Mouse (Mus musculus): Measurements from ENCODE around the gene Zbtb32. TPM values are rescaled to one million over a fixed set of nuclear protein-coding genes. Genes with fewer than 3 reads are reported as not detected.

The Zbtb32 gene
- total RNA-seq, 2 experiments from 2014 or later: not detected

DNA sequence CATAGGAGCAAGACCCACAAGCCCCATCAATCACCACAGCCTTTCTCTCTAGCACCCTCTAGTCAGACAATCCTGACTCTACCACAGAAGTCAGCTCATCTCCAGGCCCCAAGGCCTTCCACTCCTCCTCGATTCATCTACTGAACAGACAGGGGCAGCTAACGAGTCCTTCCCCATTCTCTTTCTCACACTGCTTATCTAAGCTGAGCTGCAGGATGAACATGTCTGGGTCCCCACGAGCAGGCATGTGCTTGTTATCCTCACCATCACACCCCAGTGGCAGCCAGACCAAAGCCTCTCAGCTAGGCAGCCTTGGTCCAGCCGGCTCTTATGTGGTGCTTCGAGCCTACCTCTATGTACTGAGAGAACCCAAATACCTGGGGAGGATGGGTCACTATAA, 26.3 kb downstream of the Zbtb32 start:
- no peak for DNase-seq (ENCODE audit: low spot score)

DNA sequence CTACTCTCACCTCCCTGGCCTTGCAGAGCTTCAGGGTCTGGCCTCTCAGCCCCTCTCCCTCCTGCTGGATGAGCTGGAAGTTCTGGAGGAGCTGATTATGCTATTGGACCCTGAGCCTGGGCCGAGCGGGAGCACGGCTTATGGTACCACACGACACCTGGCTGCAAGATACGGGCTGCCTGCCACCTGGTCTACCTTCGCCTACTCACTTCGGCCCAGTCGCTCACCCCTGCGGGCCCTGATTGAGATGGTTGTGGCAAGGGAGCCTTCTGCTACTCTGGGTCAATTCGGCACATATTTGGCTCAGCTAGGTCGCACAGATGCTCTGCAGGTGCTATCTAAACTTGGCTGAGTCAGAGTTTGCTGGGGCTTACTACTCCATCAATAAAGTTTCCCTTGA, 31.2 kb downstream of the Zbtb32 start:
- DNase-seq (ENCODE audit: low spot score): no peak

DNA sequence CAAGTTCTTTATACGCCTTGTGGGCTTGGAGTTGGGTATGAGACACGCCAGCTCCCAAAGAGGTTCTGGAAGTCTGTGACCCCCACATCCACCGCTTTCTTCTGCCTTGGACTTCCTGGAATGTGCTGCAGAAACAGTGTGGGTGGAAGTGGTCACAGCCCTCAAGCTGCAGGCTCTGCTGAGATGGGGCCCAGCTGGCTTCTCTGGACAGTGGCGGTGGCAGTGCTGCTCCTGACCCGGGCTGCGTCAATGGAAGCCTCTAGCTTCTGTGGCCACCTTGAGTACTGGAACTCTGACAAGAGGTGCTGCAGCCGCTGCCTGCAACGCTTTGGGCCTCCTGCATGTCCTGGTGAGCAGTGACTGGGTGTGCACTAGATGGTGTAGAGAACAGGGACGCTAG, 32.7 kb downstream of the Zbtb32 start:
- no peak for DNase-seq (ENCODE audit: low spot score)

DNA sequence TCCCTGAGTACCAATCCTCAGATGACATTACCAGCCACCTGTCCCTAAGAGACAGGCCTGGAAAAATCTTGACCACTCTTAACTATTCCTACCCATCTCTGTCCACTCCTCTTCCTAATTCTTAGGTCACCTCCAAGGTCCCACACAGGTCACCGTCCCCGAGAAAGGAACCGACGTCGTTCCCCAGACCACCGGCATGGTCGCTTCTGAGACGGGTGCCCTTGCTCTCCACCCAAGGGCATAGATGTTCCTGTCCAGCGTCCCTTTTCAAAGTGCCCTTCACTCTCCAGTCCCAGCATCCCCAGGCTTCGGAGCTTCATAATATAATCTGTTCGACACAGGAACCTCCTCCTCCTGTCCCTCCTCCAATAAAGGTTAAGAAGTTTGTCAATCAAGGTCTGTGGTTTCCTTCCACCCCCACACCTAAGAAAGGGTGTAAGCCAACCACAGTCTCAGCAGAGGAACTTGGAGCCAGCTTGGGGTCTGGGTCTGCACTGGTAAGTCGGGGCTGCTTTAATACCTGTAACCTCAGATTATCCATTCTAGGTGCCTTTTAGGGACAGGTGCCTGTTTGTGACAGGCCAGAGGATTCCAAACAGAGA, 33.6 kb downstream of the Zbtb32 start, which contains the start of gene Igflr1:
Gene Igflr1, plus strand, starts transcription at position 458 of the 602 bp plus-strand sequence.
- DNase-seq (ENCODE audit: low spot score): no peak

DNA sequence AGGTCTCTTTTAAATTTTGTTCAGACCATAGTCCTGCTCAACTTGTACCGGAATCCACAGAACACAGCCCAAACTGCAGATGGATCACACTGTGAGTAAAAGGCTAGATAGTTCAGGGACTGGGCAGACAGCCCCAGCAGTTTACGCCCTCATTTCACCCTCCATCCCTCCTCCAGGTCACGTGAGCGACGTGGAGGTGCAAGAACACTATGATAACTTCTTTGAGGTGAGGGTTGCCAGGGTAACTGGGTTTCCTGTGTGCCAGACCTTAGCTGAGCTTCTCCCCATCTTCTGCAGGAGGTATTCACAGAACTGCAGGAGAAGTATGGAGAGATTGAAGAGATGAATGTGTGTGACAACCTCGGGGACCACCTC, 34.8 kb downstream of the Zbtb32 start:
- DNase-seq (ENCODE audit: low spot score): no peak

DNA sequence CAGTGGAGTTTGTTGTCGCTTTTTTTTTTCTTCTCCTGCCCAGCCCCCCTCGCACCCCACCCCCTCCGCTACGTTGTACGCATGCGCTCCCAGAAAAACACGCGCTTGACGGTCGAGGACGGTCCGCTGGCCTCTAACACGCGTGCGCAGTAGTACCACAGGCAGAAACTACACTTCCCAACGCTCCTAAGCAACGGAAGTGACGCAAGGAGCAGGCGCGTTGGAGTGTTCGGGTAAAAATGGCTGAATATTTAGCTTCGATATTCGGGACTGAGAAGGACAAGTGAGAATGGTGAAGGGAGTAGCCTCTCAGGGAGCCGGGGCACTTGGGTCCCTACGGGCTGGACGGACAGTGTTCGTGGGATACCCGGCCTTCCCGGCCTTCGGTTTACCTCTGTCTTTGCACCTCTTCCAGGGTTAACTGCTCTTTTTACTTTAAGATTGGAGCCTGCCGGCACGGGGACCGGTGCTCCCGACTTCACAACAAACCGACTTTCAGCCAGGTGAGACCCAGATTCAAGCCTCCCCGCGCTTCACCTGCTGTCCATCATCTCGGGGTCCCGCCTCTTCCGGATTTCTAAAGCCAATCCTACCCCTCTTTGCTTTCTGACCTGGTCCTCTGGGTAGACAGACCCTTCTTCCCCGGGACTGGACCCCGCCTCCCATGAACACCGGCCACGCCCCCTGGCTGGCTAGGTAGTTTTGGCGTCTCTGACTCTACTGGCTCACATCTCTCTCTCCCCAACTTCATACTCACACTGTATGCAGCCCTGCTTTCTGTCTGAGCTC, 35.4 kb downstream of the Zbtb32 start, which contains the start of the genes U2af1l4, Gm49396 and Psenen:
Gene U2af1l4, plus strand, starts transcription at position 185 of the 789 bp plus-strand sequence.
Gene Gm49396, plus strand, starts transcription at position 228 of the 789 bp plus-strand sequence.
Gene Psenen, minus strand, starts transcription at position 511 of the 789 bp plus-strand sequence.
- DNase-seq (ENCODE audit: low spot score): peak; percentile 97

DNA sequence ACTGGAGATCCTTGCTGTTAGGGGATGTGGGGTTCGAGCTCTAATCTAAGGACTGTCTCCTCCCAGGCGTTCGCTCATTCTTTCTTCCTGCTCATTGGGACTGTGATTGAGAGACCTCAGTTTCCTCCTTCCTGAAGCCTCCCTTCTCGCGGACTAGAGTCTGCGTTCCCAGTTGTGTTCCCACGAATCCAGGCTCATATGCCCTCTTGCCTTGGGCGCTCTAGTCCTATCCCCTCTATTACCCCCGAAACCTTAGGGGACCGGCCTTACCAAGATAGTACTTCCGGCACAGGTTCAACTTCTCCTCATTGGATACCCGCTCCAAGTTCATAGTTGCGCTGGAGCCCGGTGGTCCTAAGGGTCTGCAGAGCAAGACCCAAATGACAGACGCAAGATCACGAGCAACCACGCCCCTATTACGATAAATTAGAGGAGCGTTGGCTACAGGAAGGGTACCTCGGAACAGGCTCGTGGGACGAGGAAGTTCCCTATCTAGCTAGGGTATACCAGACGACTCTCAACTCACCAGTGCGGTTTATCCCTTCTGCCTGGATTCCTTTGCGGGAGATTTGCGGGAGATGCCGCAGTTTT, 36.1 kb downstream of the Zbtb32 start:
- no peak for DNase-seq (ENCODE audit: low spot score)

DNA sequence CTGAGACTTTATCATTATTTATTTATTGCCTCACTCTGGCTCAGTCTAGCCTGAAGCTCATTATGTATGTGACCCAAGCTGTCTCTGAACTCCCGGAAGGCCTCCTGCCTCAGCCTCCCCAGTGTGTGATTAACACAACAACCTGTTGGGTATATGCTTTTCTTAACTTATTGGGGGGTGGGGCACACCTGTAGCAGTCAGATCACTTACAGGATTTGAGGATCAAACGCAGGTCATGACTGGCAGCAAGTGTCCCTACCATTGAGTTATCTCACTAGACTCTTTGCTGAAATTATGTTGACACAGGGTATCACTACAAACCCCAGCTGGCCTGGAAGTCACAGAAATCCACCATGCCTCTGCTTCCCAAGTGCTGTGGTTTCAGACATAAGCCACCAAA, 38.4 kb downstream of the Zbtb32 start:
- no peak for DNase-seq (ENCODE audit: low spot score)

DNA sequence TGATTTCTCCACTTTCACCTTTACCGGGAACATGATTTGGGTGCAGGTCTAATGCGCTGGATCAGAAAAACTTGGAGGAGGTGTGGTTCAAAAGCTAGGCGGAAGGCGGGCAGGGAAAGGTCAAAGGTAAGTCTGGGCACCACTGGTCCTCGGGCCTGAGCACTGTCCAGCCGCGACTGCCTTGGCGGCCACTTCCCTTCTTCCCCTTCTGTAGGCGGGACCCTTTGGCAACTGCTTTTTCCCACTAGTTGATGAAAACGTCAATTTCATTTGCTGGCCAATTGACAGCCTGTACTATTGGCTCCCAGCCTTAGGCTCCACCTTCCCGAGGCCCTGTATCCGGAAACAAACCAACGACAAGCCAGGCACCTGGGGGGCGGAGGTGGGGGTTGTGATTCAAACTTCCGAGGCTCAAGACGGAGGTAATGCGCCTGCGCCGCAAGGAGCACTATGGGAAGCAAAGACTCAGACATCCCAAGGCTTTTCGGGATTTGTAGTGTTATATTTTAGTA, 39.2 kb downstream of the Zbtb32 start, which contains the start of gene Lin37:
Gene Lin37, minus strand, starts transcription at position 396 of the 512 bp plus-strand sequence.
- DNase-seq (ENCODE audit: low spot score): peak; percentile 98

DNA sequence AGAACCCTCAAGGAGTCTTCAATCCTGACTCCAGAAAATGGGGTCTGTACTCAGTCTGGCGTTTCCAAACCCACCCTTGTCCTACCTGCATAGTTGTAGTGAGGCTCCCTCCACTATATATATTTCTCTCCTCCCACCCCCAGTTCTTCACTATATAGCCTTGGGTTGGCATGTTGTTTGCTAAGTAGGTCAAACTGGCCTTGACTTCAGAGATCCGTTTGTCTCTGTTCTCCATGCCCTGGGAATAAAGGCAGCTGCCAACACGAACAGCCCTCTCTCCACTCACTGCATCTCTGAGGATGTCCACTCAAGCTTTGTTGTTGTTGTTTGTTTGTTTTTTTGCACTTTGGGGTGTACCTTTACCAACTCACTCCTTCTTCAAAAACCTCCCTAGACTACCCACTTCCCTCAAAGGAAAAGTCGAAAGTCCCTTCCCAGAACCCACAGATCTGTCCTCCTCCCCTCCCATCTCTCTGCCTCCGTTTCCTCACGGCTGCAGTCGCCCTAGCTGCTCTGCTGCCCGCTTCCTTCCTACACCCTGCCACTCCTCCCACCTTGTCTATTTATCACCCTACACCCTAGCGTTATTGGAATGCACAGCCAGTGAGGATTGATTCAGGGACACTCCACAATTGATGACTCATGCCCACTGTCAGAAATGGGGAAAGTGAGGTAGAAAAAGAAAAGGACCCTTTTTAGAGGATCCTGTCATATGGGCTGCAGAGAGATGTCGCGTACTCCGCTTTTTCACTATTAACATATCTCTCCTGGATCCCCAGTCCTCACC, 39.9 kb downstream of the Zbtb32 start:
- no peak for DNase-seq (ENCODE audit: low spot score)

DNA sequence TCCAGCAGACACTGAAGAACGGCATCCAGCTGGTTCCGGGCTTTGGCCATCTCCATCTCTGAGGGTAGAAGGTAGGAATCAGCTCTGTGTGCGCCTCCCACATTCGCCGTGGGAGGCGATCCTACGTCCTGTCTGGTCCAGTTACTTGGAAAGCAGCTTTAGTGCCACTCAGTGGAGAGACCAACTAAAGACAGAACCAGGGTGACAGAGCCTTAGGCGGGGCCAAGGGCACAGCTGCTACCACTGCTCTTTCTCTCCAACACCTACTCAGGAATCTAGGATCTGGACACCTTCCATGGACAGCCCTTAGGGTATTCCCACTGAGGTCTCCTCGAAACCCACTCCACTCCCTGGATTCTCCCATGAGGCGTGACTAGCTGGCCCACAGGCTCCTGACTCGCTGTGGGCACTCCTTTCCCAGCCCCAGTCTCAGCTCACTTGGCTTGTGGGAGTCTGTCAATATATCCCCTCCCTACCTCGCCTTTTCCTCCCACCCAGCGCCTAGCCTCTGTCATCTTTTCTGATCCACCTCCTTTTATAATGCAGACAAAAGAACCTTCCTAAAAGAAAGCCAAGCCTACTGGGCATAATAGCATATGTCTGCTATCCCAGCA, 40.7 kb downstream of the Zbtb32 start:
- DNase-seq (ENCODE audit: low spot score): no peak

DNA sequence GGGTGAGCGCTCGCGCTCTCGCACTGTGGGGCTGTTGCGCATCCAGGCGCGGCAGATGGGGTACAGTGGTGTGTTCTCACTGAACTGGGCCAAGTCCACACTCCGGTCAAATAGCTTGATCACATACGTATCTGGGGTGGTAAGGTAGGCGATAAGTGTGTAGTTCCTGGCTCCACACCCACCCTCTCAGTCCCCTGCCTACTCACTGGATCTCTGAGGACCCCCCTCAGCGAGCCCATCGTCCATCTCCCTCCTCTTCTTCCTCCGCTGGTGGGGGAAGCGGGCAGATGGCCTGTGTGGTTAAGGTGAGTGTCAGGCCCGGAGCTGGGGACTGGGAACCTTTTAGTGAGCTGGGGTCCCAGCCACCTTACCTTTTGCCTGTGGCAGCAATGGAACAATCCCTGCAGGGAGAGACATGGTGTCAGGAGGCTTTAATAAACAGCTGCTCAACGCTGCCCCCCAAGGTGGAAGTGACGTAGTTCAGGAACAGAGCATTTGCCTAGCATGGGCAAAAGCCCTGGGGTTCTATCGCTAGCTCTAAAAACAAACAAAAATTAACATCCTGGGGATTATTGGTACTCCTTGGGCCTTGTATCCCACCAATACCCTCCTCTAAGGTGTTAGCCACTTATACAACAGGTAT, 41.7 kb downstream of the Zbtb32 start:
- DNase-seq (ENCODE audit: low spot score): no peak

DNA sequence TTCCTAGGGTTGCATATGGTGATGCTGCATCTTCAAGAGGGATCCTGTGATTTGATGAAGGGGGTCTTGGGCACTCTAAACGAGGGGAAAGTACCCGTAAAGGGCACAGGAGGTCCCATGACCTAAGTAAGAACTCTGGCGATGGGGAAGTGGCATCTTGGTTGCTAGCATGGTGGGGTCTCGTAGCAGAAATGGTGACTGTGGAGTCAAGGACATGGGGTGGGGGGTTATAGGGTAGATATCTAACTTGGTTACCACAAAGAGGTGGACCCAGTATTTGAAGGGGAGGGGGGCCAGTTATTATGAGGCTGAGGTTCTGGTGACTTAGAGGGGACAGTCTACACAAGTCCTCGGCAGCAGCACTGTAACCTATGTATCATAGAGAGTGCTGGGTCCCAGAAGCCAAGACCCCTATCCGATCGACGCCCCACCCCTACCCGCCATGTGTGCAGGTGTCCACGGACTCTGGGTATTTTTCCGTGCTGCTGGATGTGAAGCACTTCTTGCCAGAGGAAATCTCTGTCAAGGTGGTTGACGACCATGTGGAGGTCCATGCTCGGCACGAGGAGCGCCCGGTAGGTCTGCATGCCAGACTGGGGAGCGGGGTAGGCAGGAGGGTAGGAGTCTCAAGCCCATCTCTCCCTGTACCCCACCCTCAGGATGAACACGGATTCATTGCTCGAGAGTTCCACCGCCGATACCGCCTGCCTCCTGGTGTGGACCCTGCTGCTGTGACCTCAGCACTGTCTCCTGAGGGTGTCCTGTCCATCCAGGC, 44.7 kb downstream of the Zbtb32 start:
- no peak for DNase-seq (ENCODE audit: low spot score)

DNA sequence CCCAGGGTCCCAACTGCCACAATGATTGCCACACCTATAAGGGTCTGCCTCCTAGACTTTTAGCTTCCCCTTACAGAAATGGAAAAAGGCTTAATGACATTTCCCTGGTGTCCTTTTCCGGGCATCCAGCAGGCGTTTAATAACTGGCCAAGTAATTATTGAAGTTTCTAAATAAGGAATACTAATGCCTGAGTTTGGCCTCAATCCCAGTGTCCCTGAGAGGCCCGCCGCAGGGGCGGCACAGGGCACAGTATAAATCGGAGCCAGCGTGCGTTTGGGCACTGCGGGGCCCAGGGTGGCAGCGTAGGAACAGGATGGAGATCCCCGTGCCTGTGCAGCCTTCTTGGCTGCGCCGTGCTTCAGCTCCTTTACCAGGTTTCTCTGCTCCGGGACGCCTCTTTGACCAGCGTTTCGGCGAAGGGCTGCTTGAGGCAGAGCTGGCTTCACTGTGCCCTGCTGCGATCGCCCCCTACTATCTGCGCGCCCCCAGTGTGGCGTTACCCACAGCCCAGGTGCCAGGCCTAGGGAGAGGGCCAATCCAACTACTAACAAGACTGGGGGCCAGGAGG, 45.6 kb downstream of the Zbtb32 start:
- DNase-seq (ENCODE audit: low spot score): peak; percentile 81

DNA sequence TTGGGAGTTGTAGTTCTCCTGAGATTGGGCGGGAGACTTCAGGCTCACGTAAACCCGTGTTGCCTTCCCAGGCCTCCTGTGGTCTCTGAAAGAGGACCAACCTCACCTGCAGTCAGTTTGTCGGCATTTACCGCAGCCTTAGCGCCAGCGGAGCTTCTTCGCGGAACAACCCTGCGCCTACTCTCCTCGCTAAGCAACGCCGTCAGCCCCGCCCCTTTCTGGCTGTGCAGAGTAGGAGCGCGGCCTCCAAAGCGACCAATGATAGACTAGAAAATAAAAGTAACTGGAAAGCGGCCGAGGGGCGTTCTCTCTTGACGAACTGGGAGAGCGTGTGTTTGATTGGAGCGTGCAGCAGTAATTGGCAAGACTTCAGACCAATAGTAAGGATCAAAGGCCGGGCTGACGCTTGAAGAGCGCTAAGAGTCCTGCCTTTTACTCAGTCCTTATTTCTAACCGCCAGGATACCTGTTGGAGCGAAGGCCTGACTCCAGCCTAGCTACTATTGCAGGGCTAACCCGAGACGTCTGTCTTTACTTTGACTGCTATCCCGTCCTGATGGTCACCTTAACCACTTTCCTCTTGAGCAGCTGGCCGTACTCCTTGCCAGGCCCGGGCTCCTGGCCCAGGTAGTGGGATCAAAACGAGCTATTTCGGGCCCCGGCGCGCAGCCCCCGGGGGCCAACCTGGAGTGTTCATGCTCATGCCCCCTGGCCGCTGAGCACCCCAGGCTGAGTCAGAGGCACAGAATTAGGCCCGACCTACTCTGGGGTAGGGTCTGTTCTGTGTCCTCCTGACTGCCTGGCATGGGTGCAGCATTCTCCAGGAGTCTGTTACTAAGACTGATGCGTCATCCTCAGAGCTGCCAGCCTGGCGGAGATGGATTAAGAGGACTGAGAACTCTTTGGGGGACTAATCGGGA, 46.3 kb downstream of the Zbtb32 start, which contains the start of the genes Hspb6 and Proser3:
Gene Hspb6, plus strand, starts transcription at position 77 of the 919 bp plus-strand sequence.
Gene Proser3, minus strand, starts transcription at position 198 of the 919 bp plus-strand sequence.
- peak; percentile 97 for DNase-seq (ENCODE audit: low spot score)

DNA sequence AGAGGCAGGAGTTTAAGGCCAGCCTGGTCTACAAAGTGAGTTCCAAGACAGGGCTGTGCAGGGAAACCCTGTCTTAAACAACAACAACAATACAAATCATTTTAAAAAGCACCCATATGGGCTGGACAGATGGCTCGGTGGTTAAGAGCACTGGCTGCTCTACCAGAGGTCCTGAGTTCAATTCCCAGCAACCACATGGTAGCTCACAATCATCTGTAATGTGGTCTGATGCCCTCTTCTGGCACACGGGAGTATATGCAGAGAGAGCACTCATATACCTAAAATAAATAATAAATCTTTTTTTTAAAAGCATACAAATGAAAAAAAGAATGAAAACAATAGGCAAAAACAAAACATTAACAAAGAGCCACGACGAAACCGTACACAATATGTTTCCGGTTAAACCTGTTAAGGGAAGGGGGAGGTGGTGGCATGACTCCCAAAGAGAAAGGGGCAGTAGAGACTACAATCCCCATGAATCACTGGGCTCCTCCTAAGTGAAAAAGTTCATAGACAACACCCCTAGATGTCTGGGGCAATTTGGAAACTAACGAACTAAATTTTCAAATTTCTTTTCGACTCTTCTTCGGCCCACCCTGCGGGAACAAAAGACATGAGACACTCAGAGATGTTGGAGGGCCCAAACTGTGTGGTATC, 47.1 kb downstream of the Zbtb32 start:
- DNase-seq (ENCODE audit: low spot score): no peak

DNA sequence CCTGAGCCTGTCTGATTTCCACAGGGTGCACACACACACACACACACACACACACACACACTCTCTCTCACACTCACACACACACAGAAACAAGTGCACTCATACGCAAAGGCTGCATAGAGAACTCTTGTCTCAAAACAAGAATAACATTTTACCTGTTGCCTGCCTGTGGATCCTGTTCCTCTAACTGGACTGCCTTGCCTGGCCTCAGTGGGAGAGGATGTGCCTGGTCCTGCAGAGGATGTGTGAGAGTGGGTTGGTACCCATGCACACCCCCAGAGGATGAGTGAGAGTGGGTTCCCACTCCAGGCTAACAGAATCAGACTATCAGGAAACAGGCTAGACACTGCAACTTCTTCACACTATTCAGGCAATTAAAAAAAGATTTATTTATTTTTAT, 48.1 kb downstream of the Zbtb32 start:
- no peak for DNase-seq (ENCODE audit: low spot score)
